1 mouse cellular context compared by ENCODE assay signal in genomic region chr7:121035161-121035721, GRCm38 (mm10).
A peak's percentile ranks its signal among the peaks of the same experiment; 100 is the strongest.
TF ChIP-seq lines count a peak whose summit lies in the region.

No protein-coding gene starts in this region.

TF ChIP-seq in CH12.LX, 34 proteins besides CTCF, POLR2A, EP300 and RAD21 (continued from another document):
- peak; percentile 52; the same call in 1 of the 2 replicates for TF ChIP-seq MYC (IDR thresholded peaks at IDR 0.05; ENCODE audit: low read depth, low read length)
